Mouse (Mus musculus): ENCODE measurements around the gene Gm10563. TPM values are rescaled to one million over a fixed set of nuclear protein-coding genes. Genes with fewer than 3 reads are reported as not detected.

Gm10563 gene
- polyA plus RNA-seq, 1 experiment from 2014 or later: not detected

GRCm38 (mm10) chr4:155593780-155594179 is 51.4 kb downstream of the Gm10563 start:
- CTCF ChIA-PET: no interaction called here
- no peak for ATAC-seq
- no peak for TF ChIP-seq CTCF (IDR thresholded peaks at IDR 0.05)
- in situ Hi-C loops (cut with MboI; ENCODE audit: low pct_unique_long_range_greater_than_20kb): no loop called here
- H3K27me3 ChIP-seq: no peaks in the 10 kb centered on the region
- POLR2A ChIA-PET: no interaction called here
- no peak for DNase-seq (ENCODE audit: low read depth, low spot score)

- no peak for ATAC-seq
- DNase-seq (ENCODE audit: low read depth, low spot score): no peak
- no peaks in the 10 kb centered on the region for H3K27me3 ChIP-seq
- ChIA-PET POLR2A (no interaction called here), CTCF (no interaction called here)
- no peak for TF ChIP-seq CTCF (IDR thresholded peaks at IDR 0.05)
- in situ Hi-C loops (cut with MboI; ENCODE audit: low pct_unique_long_range_greater_than_20kb): no loop called here
These were observed 54.0 kb downstream of the Gm10563 start for GRCm38 (mm10) chr4:155591012-155591719.

- POLR2A ChIA-PET: no interaction called here
- TF ChIP-seq CTCF (IDR thresholded peaks at IDR 0.05): no peak
- in situ Hi-C loops (cut with MboI; ENCODE audit: low pct_unique_long_range_greater_than_20kb): no loop called here
- DNase-seq (ENCODE audit: low read depth, low spot score): no peak
- CTCF ChIA-PET: no interaction called here
- no peaks in the 10 kb centered on the region for H3K27me3 ChIP-seq
- no peak for ATAC-seq
These were observed 55.9 kb downstream of the Gm10563 start for GRCm38 (mm10) chr4:155589356-155589755.

- H3K27me3 ChIP-seq: no peaks in the 10 kb centered on the region
- POLR2A ChIA-PET: no interaction called here
- in situ Hi-C loops (cut with MboI; ENCODE audit: low pct_unique_long_range_greater_than_20kb): no loop called here
- ATAC-seq (peak; percentile 96), DNase-seq (ENCODE audit: low read depth, low spot score) (no peak)
- TF ChIP-seq CTCF (IDR thresholded peaks at IDR 0.05): no peak
- CTCF ChIA-PET: interaction anchor here (4.0 kb wide), 1 partner anchor 101 kb away, joined by 15 read pairs; no protein-coding TSS in a partner anchor
These were observed 62.8 kb downstream of the Gm10563 start for GRCm38 (mm10) chr4:155582279-155582905.

- TF ChIP-seq CTCF (IDR thresholded peaks at IDR 0.05): no peak
- no peak for ATAC-seq
These were observed 64.8 kb downstream of the Gm10563 start for GRCm38 (mm10) chr4:155580420-155580819.

GRCm38 (mm10) chr4:155578336-155579125 is 66.7 kb downstream of the Gm10563 start:
- in situ Hi-C loops (cut with MboI; ENCODE audit: low pct_unique_long_range_greater_than_20kb): no loop called here
- DNase-seq (ENCODE audit: low read depth, low spot score): no peak
- no peak for TF ChIP-seq CTCF (IDR thresholded peaks at IDR 0.05)
- ChIA-PET CTCF (interaction anchor here (1.5 to 1.6 kb wide), 2 partner anchors 14 to 96 kb away, joined by 3 to 5 read pairs; no protein-coding TSS in a partner anchor), POLR2A (no interaction called here)
- no peak for ATAC-seq
- no peaks in the 10 kb centered on the region for H3K27me3 ChIP-seq

More at GRCm38 (mm10) chr4:155580420-155580819, 64.8 kb downstream of the Gm10563 start:
- no peak for DNase-seq (ENCODE audit: low read depth, low spot score)
- ChIA-PET POLR2A (no interaction called here), CTCF (interaction anchor here (0.8 to 4.0 kb wide), 6 partner anchors 9 to 106 kb away, joined by 3 to 15 read pairs (median 4); no protein-coding TSS in a partner anchor)
- in situ Hi-C loops (cut with MboI; ENCODE audit: low pct_unique_long_range_greater_than_20kb): no loop called here
- no peaks in the 10 kb centered on the region for H3K27me3 ChIP-seq

- DNase-seq (ENCODE audit: low read depth, low spot score) (no peak), ATAC-seq (no peak)
- in situ Hi-C loops (cut with MboI; ENCODE audit: low pct_unique_long_range_greater_than_20kb): no loop called here
- CTCF ChIA-PET: interaction anchor here (1.5 kb wide), 1 partner anchor 96 kb away, joined by 3 read pairs; no protein-coding TSS in a partner anchor
- POLR2A ChIA-PET: interaction anchor here (0.9 kb wide), 1 partner anchor 96 kb away, joined by 3 read pairs; no protein-coding TSS in a partner anchor
- TF ChIP-seq CTCF (IDR thresholded peaks at IDR 0.05): no peak
- H3K27me3 ChIP-seq: no peaks in the 10 kb centered on the region
These were observed 67.5 kb downstream of the Gm10563 start for GRCm38 (mm10) chr4:155577741-155578140.

- no peaks in the 10 kb centered on the region for H3K27me3 ChIP-seq
- POLR2A ChIA-PET: interaction anchor here (0.9 kb wide), 1 partner anchor 96 kb away, joined by 3 read pairs; no protein-coding TSS in a partner anchor
- no peak for DNase-seq (ENCODE audit: low read depth, low spot score)
- CTCF ChIA-PET: interaction anchor here (1.5 kb wide), 1 partner anchor 95 kb away, joined by 3 read pairs; no protein-coding TSS in a partner anchor
- in situ Hi-C loops (cut with MboI; ENCODE audit: low pct_unique_long_range_greater_than_20kb): no loop called here
- TF ChIP-seq CTCF (IDR thresholded peaks at IDR 0.05): no peak
- ATAC-seq: no peak
These were observed 68.1 kb downstream of the Gm10563 start for GRCm38 (mm10) chr4:155577132-155577531.

GRCm38 (mm10) chr4:155575521-155575920 is 69.7 kb downstream of the Gm10563 start:
- POLR2A ChIA-PET: no interaction called here
- ATAC-seq (no peak), DNase-seq (ENCODE audit: low read depth, low spot score) (no peak)
- no peak for TF ChIP-seq CTCF (IDR thresholded peaks at IDR 0.05)
- in situ Hi-C loops (cut with MboI; ENCODE audit: low pct_unique_long_range_greater_than_20kb): no loop called here
- CTCF ChIA-PET: no interaction called here
- no peaks in the 10 kb centered on the region for H3K27me3 ChIP-seq

GRCm38 (mm10) chr4:155574931-155575330 is 70.3 kb downstream of the Gm10563 start:
- ATAC-seq: no peak
- in situ Hi-C loops (cut with MboI; ENCODE audit: low pct_unique_long_range_greater_than_20kb): no loop called here
- CTCF ChIA-PET: no interaction called here

More at GRCm38 (mm10) chr4:155574931-155575330, 70.3 kb downstream of the Gm10563 start:
- no peaks in the 10 kb centered on the region for H3K27me3 ChIP-seq
- POLR2A ChIA-PET: no interaction called here
- TF ChIP-seq CTCF (IDR thresholded peaks at IDR 0.05): no peak
- DNase-seq (ENCODE audit: low read depth, low spot score): no peak

Data from Patski (cell line).